Mouse (Mus musculus) MEL-GATA-1-ER (cell line): Measurements from ENCODE around the gene Atxn1.
A peak's percentile ranks its signal among the peaks of the same experiment; 100 is the strongest.

Experiments used
- DNase-seq: peaks from one replicate; pipeline ENCODE4 v3.0.0-alpha.2; 2012; ENCODE audit warnings: low read depth; ENCODE audit errors: extremely low read depth

Gene Atxn1

DNA sequence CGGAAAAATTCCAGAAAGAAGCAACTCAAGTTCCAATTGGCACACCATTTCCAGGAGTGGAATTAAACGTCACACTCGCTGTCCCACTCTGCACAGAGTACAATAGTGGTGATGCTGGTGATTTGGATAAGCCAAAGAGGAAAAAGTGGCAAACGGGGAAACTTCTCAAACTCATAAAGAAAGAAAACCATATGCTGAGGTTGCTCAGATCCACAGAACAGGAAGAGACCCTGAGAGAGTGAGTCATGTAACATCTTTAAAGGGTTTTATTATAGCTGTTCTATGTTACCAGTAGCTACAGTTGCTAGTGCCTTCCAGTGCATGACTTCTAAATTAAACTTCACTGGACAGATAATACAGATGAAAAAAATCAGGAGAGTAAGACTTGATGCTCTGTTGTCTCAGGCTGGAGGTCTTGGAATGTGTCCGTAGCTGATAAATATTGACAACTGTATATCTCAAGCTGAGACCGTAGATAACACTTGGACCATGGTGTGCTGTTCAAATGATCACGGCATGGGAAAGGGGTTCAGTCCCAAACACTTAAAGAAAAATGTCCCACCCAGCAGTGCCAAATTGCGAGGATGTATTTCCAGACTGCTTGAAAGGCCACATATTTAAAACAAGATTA, 98.1 kb downstream of the Atxn1 start:
- DNase-seq: no peak

DNA sequence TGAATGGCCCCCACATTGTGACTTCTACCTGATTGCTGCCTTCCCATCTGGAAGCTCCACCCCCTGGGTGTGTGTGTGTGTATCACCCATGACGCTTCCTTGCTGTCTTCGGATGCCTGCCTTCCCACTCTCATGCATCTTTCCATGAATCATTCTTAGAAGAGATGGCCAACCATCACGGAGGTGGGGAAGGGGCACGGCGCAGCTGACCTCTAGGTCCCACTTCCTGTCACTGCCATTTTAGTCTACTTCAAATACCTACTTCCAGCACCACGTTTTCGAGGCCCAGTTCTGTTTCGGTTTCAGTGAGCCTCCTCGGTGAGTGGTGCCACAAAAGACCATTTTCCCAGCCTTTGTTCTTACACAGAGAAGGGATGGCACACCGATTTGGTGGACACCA, 99.2 kb downstream of the Atxn1 start:
- no peak for DNase-seq

DNA sequence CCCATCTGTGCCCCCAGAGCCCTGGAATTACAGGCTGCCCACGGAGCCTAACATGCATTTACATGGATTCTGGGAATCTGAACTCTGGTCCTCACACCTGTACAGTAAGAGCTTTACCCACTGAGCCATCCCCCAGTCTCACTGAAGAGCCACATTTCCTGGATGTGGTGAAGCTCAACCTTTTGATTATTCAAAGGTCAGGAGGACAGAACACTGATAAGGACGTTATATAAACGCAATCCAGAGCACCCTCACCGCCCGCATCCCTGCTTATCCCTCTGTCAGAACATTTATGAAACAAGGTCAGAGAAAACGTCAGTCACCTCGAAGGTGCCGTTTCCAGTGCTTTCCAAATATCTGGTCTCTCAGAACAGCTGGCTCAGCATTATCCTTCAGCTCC, 101.0 kb downstream of the Atxn1 start:
- no peak for DNase-seq

DNA sequence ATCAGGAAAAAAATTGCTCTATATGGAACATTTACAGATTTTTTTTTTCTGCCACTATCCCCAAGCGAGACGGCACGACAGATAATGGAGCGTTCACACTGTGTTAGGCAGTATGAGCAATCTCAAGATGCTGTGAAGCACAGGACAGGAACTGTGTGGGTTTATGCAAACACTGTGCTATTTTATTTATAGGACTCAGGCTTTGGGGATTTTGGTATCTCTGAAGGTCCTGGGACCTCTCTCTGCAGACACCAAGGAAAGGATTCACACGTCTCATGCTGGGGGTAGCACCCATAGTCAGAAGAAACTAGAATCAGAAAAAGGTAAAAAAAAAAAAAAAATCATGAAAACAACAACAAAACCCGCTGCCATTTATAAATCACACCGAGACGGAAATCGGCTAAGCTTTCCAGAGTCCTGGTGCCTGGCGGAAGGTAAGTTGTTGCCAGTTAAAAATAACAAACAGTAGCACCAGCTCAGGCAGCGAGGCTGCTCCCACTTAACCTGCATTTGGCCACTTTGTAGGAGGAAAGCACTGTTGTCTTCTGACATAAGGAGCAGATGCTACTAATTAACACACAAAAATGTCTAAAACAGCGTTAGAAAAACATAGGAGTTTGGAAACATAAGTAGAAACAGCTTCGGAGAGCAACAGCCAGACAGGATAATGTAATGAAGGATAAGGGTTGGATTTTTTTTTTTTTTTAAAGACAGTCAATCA, 102.8 kb downstream of the Atxn1 start:
- DNase-seq: no peak

DNA sequence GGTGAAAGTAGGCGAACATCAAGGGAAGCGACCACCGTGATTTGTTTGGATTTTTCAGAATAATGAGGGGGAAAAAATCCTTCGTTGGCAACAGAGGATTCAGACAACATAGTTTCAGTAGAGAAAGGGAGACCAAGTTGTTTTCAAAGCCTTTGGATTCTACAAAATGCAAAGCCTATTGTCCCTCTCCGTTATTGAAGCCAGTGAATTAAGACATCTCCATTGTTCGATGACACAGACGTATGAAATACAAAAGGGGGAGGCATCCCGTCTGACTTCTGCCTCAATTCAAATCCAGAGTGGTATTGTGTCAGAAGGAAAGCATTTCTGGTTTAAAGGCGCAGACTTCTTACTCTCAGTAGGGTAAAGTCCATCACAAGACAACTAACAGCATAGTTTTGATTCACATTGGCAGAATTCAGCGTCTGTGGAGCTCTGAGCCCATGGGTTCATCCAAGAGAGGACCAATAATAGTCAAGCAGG, 103.7 kb downstream of the Atxn1 start:
- DNase-seq: no peak

DNA sequence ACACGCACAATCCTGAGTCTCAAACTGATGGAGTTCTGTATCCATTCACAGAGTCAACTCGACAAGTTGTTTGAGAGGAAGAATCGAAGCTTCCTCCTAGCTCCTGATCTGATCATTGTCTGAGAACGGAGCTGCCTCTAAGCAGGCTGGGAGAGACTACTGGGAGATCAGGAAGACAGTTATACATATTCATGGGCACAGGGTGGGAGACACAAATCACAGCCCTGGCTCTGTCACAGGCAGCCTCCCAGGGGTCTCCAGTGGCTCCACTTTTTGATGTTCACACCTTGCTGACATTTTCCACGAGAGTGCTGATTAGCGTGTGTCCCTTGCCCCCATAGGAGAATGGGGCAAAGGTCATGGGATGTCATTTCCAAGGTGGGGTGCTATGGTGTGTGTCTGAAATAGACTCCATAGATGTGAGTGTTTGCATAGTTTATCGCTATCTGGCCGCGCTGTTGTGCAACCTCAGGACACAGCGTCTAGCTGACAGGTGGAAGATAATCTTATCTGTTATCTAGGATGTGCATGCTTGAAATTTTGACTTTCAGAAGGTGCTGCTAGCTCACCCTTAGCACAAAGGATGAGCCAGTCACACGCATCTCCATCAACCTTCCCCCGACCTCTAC, 105.6 kb downstream of the Atxn1 start:
- no peak for DNase-seq

DNA sequence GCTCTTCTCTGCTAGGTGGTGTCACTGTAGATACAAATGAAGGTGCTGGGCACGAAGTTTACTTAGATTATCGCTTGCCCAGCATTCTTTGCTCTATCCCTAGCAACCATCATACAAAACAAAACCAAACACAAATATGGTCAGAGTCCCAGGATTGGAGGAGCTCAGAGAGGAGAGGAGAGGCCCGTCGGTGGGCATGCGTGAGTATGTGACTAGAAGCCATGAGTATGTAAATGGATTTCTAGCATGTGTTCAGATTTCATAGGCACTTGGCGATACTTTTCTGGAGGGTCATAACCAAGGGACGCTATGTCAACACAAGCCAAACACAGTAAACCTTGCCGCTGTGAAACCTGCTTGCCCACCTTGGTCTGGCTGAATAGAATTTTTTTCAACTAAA, 107.4 kb downstream of the Atxn1 start:
- no peak for DNase-seq

DNA sequence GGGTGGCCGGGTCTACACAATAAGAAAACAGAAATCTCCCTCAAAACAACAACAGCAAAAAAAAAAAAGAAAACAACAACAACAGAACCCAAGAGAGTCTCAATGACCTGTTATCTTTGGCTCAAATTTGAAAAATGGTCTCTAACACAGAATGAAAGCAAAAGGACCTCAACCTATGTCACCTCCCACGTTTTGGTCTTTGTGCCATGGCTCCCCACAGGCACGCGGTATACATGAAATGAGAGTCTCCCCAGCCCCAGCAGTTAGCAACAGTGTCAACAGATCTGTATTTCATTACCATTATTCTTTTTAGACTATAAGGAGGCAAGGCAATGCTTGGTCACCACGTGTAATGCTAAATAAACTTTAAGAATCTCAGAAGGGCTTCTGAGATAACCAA, 110.3 kb downstream of the Atxn1 start:
- no peak for DNase-seq

DNA sequence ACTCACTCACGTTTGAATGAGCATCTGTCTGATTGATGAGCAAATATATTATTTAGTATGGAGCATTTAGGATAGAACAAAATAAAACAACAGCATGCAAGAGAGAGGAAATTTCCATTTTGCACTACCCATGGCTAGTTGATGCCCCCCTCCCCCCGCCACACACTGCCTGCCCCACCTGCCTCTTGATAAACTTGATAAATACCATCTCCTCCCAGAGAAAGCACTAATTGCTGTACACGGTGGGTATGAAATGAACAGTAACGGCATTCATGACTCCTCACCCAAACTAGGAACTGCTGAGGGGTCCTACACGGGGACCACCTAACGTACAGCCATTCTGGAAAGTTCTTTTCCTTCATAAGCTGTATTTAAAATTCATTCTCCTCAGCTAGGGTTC, 111.1 kb downstream of the Atxn1 start:
- no peak for DNase-seq

DNA sequence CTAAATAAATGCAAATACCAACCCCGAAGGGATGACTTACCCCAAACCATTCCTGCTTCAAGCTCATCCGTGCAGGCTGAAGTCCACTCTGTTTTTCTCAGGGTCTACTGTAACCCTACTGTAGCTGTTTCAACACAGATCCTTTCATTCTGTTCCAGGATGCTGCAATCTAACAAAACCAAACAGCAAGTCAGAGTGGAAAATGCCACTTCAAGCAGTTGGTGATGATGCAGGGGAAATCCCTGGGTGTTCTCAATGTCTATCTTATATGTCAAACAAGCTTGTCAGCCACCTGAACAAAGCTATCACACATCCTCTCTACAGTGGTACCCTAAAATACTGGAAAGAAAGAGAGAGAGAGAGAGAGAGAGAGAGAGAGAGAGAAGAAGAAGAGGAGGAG, 112.5 kb downstream of the Atxn1 start:
- no peak for DNase-seq

DNA sequence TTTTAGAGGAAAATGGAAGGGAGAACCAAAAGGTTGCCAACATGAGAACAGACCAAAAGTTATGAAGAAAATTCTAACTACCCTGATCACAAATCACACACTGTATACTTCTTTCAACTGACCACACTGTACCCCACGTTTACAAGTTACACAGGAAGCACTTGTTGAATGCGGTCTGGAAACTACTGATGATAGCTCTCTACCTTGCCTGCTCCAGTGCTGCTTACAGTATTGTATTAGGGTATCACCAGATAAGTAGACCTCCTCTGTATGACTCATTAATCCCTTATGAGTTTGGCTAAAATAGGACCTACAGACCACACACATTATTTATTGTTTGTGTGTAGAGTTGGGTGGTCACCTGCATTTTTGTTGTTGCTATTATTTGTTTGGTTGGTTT, 113.1 kb downstream of the Atxn1 start:
- DNase-seq: no peak

DNA sequence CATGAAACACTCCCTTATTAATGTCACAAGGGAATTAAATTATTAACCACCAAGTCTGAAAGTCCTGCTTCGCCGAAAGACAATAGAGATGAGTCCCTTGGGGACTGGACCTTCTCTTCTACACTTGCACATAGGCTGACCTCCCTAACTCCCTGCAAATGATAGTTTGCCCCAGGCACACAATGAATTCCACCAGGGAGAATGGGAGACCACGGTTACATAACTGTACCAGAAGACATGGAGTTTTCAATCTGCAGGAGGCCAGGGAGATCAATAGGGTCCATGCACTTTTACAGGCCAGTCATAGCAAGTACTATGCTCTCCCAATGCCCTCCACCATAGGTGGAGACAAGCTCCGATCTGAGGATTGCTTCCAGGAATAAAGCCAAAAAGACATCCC, 113.7 kb downstream of the Atxn1 start:
- no peak for DNase-seq

DNA sequence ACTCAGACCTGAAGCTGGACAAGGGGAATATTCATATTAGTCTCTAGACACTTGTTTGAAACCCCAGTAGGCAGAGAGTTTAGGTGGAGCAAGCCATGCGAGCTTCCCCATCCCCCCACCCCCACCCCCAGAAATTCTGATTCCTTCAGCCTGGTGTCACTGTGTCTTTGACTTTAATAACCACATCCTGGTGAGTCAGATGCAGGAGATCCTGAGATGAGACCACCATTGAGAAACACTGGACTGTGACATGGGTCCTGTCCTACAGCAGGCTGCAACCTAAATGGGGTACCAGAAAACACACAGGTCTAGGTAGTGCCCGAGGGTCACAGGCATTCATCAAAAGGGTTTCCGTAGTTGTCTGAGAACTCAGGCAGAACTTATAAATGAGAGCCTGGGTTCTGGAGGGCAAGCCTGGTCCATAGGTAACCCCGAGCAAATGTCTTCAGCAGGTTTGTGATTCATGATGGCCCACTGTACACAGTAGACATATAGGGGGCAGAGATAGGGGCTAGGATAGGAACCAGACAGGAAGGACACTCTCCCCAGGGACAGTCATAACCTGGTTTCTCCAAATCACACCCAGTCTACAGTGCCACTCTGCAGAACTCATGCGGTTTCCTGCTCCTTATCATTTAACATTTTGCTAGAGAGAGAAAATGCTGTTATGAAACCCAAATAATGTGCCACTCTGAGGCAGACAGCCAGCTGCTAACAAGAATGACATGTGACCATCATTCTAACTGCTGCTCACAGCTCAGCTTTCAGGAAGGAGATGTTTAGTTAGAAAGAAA, 114.4 kb downstream of the Atxn1 start:
- peak; percentile 47 for DNase-seq

DNA sequence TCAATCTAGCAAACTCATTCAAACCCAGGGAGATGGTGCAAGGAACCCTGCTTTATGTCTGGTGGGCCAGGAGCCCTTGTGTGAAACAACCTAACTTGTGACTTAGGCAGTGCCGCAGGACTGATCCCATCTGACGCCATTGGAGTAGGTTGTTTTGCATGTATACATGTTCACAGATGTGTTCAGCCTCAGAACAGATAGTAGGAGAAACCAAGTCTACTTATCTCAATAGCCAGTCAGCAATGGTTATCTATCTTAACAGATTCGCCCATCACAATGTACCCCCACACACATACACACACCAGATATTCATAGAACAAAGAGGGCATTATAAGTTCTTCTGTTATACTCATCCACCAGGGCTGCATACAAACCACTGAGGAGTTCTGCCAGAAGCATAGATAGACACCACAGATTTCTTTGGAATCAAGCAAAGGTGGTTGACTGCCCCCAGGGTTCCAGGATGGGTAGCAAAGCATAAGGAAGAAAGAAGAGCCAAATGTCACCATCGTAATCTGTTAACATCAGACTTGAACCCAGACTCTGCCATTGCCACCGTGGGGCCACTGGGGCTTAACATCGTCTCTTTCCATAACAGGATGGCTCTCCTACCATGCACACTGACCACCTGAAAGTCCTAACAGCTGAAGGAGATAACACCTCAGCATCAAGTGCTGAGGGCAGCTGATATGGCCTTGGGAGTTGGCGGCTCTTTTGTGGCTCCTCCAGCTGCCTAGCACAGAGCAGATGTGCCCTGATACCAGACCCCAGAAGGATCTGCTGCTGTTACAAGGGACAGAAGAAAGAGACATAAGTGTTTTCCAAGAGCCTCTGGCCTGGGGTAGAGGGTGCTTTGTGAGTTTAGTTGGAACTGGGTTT, 115.4 kb downstream of the Atxn1 start:
- peak; percentile 47 for DNase-seq

DNA sequence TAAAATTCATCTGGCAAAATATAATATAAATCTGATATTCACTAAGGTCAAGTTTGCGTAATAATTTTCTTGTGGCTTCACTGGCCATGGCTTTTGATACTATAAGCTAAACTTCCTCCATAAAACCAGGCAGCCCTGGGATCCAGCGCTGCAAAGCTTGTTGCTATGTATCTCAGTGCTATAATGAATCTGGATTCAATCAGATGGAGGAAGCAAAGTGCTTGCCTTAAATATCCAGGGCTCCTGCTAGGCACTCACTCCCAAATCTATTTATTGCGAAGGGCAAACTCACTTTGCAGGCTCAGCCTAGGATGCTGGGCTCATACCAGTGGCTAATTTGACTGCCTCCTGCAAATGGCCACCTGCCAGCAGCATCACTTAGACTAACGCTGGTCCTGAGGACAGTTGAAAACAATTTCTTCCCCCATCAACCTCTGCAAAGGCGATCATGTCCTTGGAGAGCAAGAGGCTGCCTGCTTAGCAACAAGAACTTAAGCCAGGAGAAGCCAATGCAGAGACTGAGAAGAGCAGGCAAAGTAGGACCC, 122.2 kb downstream of the Atxn1 start:
- no peak for DNase-seq

DNA sequence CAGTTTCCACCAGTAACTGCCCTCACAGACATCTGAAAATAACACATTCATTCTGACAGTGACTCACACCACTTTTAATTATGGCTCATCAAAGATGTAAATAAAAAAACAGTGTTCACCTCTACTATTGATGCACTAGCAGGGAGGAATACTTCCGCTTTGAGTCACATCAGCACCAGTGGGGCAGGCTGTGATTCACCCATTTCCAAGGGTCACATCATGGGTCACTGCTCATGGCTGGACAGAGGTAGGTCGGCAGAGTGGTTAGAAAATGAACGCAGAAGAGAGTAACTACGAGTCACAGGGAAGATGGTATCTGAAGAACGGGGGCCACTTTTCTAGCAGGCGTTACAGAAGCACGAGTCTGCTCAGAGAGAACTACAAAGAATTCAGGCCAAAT, 124.9 kb downstream of the Atxn1 start:
- DNase-seq: no peak

DNA sequence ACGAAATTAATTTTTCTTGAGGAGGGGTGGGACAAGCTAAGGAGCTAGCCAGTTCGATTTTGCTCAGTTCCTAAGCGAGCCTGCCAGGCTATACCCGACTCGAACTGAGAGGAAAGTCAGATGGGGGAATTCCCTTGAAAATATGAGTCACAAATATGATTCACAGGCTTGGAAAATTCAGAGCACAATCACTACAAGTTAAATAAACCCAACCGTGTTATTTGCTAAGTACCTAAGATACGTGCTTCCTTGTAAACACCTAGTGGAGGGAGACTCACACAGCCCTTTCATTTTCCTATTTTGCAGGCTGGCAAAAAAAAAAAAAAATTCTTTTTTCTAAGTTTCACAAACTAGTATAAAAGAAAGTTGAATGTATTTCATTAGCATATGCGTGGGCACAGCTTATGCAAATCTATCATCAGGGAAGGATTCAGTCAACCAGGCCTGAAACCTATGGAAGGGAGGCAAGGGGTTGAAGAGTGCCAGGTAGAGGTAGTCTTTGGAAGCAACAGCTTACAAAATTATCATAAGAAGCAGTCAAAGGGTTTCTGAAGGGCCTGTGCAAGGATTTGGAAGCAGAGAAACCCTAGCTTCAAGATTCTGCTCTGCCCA, 127.1 kb downstream of the Atxn1 start:
- DNase-seq: no peak

DNA sequence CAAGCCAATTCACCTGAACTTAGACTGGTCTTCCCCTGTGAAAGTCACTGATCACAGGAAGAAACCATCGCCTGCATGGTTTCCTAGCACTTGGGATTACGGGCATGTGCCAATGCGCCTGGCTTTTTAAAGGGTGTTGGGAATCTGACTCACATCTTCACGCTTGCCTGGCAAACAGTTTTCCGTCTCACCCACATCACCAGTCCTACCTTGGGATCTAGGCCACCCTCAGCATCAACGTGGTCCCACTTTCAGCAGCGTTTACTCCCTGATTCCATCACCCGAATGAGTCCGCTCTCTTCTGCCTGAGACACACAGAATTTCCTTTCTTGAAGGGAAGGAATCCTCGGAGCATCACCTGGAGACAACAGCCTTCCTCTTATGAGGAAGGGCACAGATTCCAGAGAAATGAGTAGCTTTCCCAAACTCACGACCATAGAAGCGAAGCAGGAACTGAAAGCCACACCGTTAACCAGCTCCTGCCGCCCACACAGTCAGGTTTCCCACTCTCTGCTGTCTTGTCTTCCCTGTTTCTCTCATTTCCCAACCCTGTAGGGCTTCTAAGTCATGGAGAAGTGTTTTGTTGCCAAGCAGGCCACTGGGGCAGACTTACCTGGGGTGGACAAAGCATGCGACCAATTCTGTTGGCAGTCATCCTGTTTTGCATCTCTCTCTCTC, 128.3 kb downstream of the Atxn1 start:
- DNase-seq: no peak

DNA sequence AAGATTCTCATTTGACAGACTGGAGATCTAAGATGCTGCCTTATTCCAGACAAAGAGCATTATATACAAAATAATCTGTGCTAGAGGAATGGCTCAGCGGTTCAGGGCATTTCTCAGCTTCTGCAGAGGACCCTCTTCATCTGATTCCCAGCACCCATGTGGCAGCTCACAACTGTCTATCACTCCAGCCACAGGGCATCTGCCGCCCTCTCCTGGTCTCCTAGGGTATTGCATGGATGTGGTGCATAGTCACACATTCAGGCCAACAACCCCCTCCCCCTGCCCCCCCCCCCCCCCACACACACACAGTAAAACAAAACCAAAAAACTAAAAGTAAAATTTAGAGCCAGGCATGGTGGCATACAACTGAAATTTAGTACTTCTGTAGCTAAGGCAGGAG, 130.5 kb downstream of the Atxn1 start:
- DNase-seq: no peak
